Mouse (Mus musculus): ENCODE measurements at regions not wholly inside any gene's neighbourhood (a gene's known extent, or its start where the extent isn't known, plus 50 kb on each side); places are given as distances from the start of the nearest gene placed in this dataset.

DNA sequence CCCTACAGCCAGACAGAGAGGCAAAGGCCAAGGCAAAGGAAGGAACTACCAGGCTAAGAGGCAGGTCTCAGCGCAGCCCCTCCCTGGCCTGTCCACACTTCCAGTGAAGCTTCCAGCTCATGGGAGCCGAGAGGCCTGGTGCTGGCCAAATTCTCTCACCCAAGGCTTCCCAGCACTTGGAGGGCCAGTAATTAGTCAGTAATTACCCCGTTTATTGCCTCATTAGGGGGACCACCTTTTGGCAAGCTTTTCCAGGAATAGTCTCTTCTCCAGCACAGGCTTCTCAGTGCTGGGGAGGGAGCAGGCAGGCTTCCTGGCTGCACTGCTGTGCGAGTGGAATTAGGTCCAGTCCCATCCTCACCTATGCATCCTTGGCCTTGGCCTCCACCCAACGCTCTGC lies 252.8 kb upstream of the Nxpe4 start:
- no peak overlapping the region for H3K27ac ChIP-seq (ENCODE audit: low read depth, low read length)
- peaks cover 20% of the 10 kb centered on the region for H3K4me1 ChIP-seq (ENCODE audit: control insufficient read depth, insufficient read depth, low read length)
- no peaks in the 10 kb centered on the region for H3K9me3 ChIP-seq (ENCODE audit: control insufficient read depth, low read length)
- H3K4me2 ChIP-seq (ENCODE audit: low read depth, low read length) = no peak overlapping the region
- no peak for ATAC-seq (ENCODE audit: low read depth)
- H3K4me3 ChIP-seq (ENCODE audit: low read depth, low read length) = no peak overlapping the region
- no peaks in the 10 kb centered on the region for H3K36me3 ChIP-seq (ENCODE audit: control insufficient read depth, insufficient read depth, low read length)
- 29% methylated on average over 5 of the region's 5 CpGs for WGBS
- H3K27me3 ChIP-seq (ENCODE audit: control insufficient read depth, insufficient read depth, low read length) = no peaks in the 10 kb centered on the region
- no peak overlapping the region for H3K9ac ChIP-seq (replicated peaks; ENCODE audit: low read depth, low read length)

DNA sequence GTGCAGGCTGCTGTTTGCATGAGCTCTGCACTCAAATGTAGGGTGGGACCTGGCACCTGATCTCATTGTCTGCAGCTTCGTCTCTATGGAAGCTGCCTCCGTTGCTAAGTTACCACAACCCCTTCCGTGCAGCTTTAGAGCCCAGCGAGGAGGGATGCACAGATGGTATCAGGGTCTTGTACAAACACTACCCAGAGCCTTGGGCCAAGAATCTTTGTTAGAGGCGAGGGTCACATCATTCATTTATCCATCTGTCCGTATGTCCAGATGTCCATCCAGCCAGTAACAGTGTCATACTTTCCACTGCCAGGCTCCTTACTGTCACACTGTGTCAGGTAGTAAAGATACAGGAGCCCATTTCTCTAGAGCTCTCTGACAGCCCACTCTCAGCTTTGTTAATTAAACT lies 251.3 kb upstream of the Nxpe4 start:
- WGBS = 12% methylated on average over 6 of the region's 6 CpGs
- Histone ChIP-seq H3K27ac (ENCODE audit: low read depth, low read length) (peak overlapping the region; percentile 69), H3K27me3 (ENCODE audit: control insufficient read depth, insufficient read depth, low read length) (no peaks in the 10 kb centered on the region), H3K9ac (replicated peaks; ENCODE audit: low read depth, low read length) (no peak overlapping the region), H3K9me3 (ENCODE audit: control insufficient read depth, low read length) (no peaks in the 10 kb centered on the region), H3K36me3 (ENCODE audit: control insufficient read depth, insufficient read depth, low read length) (no peaks in the 10 kb centered on the region), H3K4me2 (ENCODE audit: low read depth, low read length) (no peak overlapping the region), H3K4me1 (ENCODE audit: control insufficient read depth, insufficient read depth, low read length) (peaks cover 12% of the 10 kb centered on the region), H3K4me3 (ENCODE audit: low read depth, low read length) (no peak overlapping the region)
- peak; percentile 90 for ATAC-seq (ENCODE audit: low read depth)

- Histone ChIP-seq H3K4me3 (ENCODE audit: low read depth, low read length) (no peak overlapping the region), H3K27ac (ENCODE audit: low read depth, low read length) (no peak overlapping the region), H3K4me2 (ENCODE audit: low read depth, low read length) (no peak overlapping the region), H3K9ac (replicated peaks; ENCODE audit: low read depth, low read length) (no peak overlapping the region), H3K27me3 (ENCODE audit: control insufficient read depth, insufficient read depth, low read length) (no peaks in the 10 kb centered on the region), H3K4me1 (ENCODE audit: control insufficient read depth, insufficient read depth, low read length) (peaks cover 12% of the 10 kb centered on the region), H3K9me3 (ENCODE audit: control insufficient read depth, low read length) (no peaks in the 10 kb centered on the region), H3K36me3 (ENCODE audit: control insufficient read depth, insufficient read depth, low read length) (no peaks in the 10 kb centered on the region)
- WGBS = 86% methylated on average over 5 of the region's 5 CpGs
- ATAC-seq (ENCODE audit: low read depth) = no peak
Measured at GRCm38 (mm10) chr9:47912823-47913222, 249.0 kb upstream of the Nxpe4 start.

- Histone ChIP-seq H3K4me2 (ENCODE audit: low read depth, low read length) (no peak overlapping the region), H3K4me3 (ENCODE audit: low read depth, low read length) (no peak overlapping the region), H3K27ac (ENCODE audit: low read depth, low read length) (no peak overlapping the region), H3K36me3 (ENCODE audit: control insufficient read depth, insufficient read depth, low read length) (no peaks in the 10 kb centered on the region), H3K4me1 (ENCODE audit: control insufficient read depth, insufficient read depth, low read length) (no peaks in the 10 kb centered on the region), H3K9ac (replicated peaks; ENCODE audit: low read depth, low read length) (no peak overlapping the region), H3K9me3 (ENCODE audit: control insufficient read depth, low read length) (no peaks in the 10 kb centered on the region), H3K27me3 (ENCODE audit: control insufficient read depth, insufficient read depth, low read length) (no peaks in the 10 kb centered on the region)
- ATAC-seq (ENCODE audit: low read depth) = no peak
- WGBS = 73% methylated on average over 2 of the region's 2 CpGs
Measured at GRCm38 (mm10) chr9:47935299-47935698, 226.5 kb upstream of the Nxpe4 start.

DNA sequence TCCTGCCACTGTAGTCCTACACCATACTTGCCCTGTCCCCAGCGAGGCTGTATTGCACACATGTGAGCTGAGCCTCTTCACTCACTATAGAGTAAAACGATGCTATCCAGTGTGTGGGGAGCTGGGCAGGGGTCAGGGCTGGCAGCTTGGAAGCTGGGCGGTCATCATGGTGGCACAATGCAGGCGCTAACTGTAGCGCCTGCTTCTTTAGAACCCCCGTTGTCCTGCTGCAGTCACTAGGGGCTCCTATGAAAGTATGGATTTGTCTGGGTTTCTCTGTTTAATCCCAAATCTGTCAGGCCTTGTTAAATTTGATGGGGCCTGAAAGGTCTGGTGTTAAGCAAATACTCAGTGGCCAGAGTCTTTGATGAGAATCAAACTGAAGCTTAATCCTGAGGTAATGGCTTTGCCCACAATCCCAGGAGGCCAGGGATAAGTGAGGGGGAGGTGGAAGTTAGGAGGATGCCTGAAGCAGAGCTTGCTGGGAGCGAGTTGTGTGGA lies 225.8 kb upstream of the Nxpe4 start:
- ATAC-seq (ENCODE audit: low read depth) = no peak
- no peak overlapping the region for H3K4me3 ChIP-seq (ENCODE audit: low read depth, low read length)
- no peak overlapping the region for H3K4me2 ChIP-seq (ENCODE audit: low read depth, low read length)
- no peaks in the 10 kb centered on the region for H3K9me3 ChIP-seq (ENCODE audit: control insufficient read depth, low read length)
- H3K9ac ChIP-seq (replicated peaks; ENCODE audit: low read depth, low read length) = no peak overlapping the region
- no peak overlapping the region for H3K27ac ChIP-seq (ENCODE audit: low read depth, low read length)
- WGBS = 83% methylated on average over 7 of the region's 7 CpGs
- no peaks in the 10 kb centered on the region for H3K27me3 ChIP-seq (ENCODE audit: control insufficient read depth, insufficient read depth, low read length)
- no peaks in the 10 kb centered on the region for H3K4me1 ChIP-seq (ENCODE audit: control insufficient read depth, insufficient read depth, low read length)
- H3K36me3 ChIP-seq (ENCODE audit: control insufficient read depth, insufficient read depth, low read length) = no peaks in the 10 kb centered on the region

DNA sequence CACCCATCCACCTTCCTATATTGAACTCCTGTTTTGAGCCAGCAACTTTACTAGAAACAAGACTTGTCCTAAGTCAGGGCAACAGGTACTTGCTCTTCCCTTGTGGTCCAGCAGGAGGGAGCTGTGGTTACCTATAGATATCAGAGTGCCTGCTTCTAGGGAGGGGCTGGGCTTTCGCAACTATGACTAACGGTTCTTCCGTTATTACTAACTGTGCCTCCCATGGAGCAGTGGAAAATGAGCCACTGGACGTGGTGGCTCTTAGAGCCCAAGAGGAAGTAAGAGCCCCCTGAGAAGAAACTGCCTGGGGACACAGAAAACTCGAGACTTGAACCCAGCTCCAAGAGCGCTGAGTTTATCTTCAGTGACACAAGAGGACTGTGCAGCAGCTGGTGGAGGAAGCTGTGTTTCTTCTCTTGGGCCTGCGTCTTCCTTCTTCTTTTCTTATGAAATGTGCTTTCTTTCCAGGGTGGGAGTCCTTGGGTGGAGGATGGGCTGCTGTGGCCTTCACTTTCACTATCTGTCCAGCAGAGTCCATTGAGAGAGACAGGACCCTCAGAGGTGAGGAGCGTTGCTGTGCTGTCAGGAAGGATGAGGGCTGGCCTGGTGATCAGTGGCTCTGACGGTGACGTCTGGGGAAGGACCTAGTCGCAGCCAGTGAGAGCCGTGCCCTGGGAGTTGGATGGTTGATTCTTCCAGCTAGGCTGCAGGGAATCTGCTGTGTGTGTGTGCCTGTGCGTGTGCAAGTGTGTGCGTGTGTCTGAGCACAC lies 222.7 kb upstream of the Nxpe4 start:
- no peak for ATAC-seq (ENCODE audit: low read depth)

DNA sequence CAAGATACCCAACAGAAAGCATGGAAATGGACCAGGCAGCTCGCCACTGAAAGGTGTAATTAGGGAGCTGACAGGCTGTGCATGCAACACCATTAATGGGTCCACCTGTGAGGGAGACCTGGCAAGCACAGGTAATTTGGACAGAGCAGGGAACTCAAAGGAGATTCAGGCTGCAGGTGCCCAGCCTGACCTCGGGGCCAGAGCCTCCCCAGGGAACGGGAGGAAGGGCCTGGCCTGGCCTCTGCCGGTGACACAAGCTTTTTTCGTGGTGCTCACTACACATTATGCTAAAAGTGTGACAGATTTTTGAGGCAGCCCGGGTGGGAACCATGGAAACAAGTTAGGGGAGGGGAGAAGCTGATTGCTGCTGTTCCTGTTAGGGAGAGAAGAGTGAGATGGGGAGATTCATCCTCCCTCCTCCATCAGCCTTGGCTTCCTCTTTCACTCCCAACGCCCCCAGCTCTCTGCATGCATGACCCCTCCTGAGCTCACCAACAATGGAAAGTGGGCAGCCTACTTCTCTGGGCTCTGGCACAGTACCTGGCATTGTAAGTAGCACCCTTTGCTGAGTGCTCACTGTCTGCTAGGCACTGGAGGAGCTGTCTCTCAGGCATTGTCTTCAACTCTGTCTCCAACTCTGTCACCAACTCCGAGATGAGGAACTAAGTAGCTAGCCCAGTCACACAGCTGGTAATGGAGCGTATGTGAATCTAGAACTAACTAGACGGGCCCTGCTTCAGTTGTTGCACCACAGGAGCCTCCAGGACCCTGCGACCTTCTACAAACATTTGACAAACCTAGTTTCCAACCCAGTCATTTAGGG lies 218.9 kb upstream of the Nxpe4 start:
- Histone ChIP-seq H3K36me3 (ENCODE audit: control insufficient read depth, insufficient read depth, low read length) (no peaks in the 10 kb centered on the region), H3K9me3 (ENCODE audit: control insufficient read depth, low read length) (no peaks in the 10 kb centered on the region), H3K4me3 (ENCODE audit: low read depth, low read length) (no peak overlapping the region), H3K9ac (replicated peaks; ENCODE audit: low read depth, low read length) (no peak overlapping the region), H3K4me2 (ENCODE audit: low read depth, low read length) (no peak overlapping the region), H3K4me1 (ENCODE audit: control insufficient read depth, insufficient read depth, low read length) (no peaks in the 10 kb centered on the region), H3K27me3 (ENCODE audit: control insufficient read depth, insufficient read depth, low read length) (no peaks in the 10 kb centered on the region), H3K27ac (ENCODE audit: low read depth, low read length) (no peak overlapping the region)
- ATAC-seq (ENCODE audit: low read depth) = no peak
- 33% methylated on average over 11 of the region's 11 CpGs for WGBS

More for the DNA sequence above, 222.7 kb upstream of the Nxpe4 start:
- Histone ChIP-seq H3K27me3 (ENCODE audit: control insufficient read depth, insufficient read depth, low read length) (no peaks in the 10 kb centered on the region), H3K36me3 (ENCODE audit: control insufficient read depth, insufficient read depth, low read length) (no peaks in the 10 kb centered on the region), H3K4me3 (ENCODE audit: low read depth, low read length) (no peak overlapping the region), H3K9me3 (ENCODE audit: control insufficient read depth, low read length) (no peaks in the 10 kb centered on the region), H3K4me1 (ENCODE audit: control insufficient read depth, insufficient read depth, low read length) (no peaks in the 10 kb centered on the region), H3K9ac (replicated peaks; ENCODE audit: low read depth, low read length) (no peak overlapping the region), H3K4me2 (ENCODE audit: low read depth, low read length) (no peak overlapping the region), H3K27ac (ENCODE audit: low read depth, low read length) (no peak overlapping the region)
- 86% methylated on average over 14 of the region's 14 CpGs for WGBS

DNA sequence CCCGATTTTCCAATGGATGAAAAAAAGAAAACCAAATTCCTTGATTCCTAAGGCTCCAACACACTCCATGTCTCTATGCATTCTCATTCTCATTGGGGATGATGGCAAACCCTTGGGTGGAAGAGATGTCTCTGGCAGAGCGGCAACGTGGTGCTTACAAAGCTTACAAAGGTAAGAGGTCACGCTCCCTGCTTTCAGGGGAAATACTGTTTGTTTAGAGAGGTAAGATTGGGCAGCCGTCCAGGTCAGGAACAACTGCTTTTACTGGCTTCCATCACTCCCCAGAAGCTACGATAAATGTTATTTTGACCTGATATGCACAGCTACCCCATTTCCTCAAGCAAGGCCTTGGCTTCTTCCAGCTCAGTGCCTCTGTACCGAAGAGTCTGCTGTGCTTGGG lies 215.6 kb upstream of the Nxpe4 start:
- Histone ChIP-seq H3K4me2 (ENCODE audit: low read depth, low read length) (no peak overlapping the region), H3K36me3 (ENCODE audit: control insufficient read depth, insufficient read depth, low read length) (no peaks in the 10 kb centered on the region), H3K4me3 (ENCODE audit: low read depth, low read length) (no peak overlapping the region), H3K9ac (replicated peaks; ENCODE audit: low read depth, low read length) (no peak overlapping the region), H3K27me3 (ENCODE audit: control insufficient read depth, insufficient read depth, low read length) (no peaks in the 10 kb centered on the region), H3K4me1 (ENCODE audit: control insufficient read depth, insufficient read depth, low read length) (no peaks in the 10 kb centered on the region), H3K27ac (ENCODE audit: low read depth, low read length) (no peak overlapping the region), H3K9me3 (ENCODE audit: control insufficient read depth, low read length) (no peaks in the 10 kb centered on the region)
- no peak for ATAC-seq (ENCODE audit: low read depth)
- WGBS = 82% methylated on average over 7 of the region's 7 CpGs

DNA sequence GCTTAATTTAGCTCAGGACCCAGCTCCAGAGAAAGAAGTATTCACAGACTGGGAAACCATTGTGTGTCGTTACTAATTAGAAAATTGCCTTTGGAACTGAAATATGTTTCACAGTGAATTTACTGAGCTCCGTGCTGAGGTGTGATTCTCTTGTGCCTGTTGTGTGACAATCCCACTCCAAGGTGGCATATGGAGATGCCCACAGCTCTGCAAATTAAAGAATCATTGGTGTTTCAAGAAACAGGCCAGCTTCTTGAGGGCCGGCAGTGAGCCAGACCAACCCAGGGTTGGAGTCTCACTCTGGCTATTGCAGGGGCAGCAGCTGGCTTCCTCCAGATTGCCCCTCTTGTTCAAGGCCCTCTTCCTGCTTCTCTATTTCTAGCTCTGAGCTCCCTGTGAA lies 203.9 kb upstream of the Nxpe4 start:
- Histone ChIP-seq H3K4me3 (ENCODE audit: low read depth, low read length) (no peak overlapping the region), H3K9me3 (ENCODE audit: control insufficient read depth, low read length) (no peaks in the 10 kb centered on the region), H3K27ac (ENCODE audit: low read depth, low read length) (no peak overlapping the region), H3K27me3 (ENCODE audit: control insufficient read depth, insufficient read depth, low read length) (no peaks in the 10 kb centered on the region), H3K4me1 (ENCODE audit: control insufficient read depth, insufficient read depth, low read length) (peaks cover under 1% of the 10 kb centered on the region; the same call in 1 of the 2 replicates), H3K4me2 (ENCODE audit: low read depth, low read length) (no peak overlapping the region), H3K9ac (replicated peaks; ENCODE audit: low read depth, low read length) (no peak overlapping the region), H3K36me3 (ENCODE audit: control insufficient read depth, insufficient read depth, low read length) (no peaks in the 10 kb centered on the region)
- 74% methylated on average over 3 of the region's 3 CpGs for WGBS
- no peak for ATAC-seq (ENCODE audit: low read depth)

Data from neural tube, embryonic 14.5 days (tissue).